Mouse (Mus musculus) cortical plate, adult 2 months (tissue): ENCODE results near the gene Pglyrp2.

Experiments
- CTCF ChIP-seq: fragments of 200-500 bp; IDR thresholded peaks from 2 replicates; pipeline ENCODE4 v1.5.1; 2011; ENCODE audit warnings: mild to moderate bottlenecking, control low read depth, low read length; ENCODE audit not compliant: insufficient read depth; ENCODE audit errors: extremely low read depth
- POLR2A ChIP-seq: fragments of 200-500 bp; IDR thresholded peaks from 2 replicates; pipeline ENCODE4 v1.6.1; 2011; ENCODE audit warnings: mild to moderate bottlenecking, low read length, control low read depth; ENCODE audit not compliant: insufficient read depth; ENCODE audit errors: extremely low read depth

DNA sequence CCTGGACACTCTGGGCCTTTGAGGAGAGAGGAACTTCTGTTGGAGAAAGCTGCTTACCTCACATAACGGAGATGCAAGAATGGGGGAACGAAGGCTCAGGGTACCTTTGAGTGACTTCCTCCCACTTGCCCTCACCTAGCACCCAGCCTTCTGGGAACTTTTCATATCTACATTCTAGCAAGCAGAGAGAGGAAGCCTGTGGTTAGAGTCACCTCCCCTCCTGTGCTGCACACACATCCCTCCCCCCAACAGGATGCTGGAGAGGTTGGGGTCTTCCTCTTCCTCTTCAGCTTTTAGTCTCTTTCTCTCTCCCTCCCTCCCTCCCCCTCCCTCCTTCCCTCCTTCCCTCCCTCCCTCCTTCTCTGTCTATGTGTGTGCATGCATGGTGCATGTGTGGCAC, at the start of gene Pglyrp2:
- TF ChIP-seq POLR2A (no peak), CTCF (no peak)
